In the genomic region with DNA sequence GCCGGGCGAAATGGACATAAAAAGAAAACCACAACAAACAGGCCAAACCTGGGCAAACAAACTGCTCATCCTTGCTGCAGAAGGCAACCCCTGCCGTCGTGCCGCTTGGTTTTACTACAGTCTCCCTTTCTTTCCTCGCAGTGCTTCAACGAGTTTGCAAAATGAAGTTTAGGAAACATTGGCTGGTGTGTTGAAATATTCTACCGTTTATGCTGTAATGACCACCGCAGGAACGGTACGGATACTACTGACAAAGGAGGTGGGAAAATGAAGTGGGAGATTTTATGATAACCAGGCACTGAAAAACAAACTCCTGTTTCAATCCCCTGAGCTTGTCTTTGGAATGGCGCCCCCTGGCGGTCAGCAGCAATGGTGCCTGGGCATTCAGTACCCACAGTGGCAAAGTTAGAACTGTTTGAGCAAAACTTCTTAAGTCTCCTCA, we compare ENCODE assay signal across 8 mouse cellular contexts. TPM values are rescaled to one million over a fixed set of nuclear protein-coding genes. Genes with fewer than 3 reads are reported as not detected.
DNase-seq lines count a peak whose midpoint lies in the region; ATAC-seq and TF ChIP-seq lines count a peak whose summit lies in the region.

A gene (minus strand): TSS at position 170 of the 442 bp plus-strand sequence.

- peak within 1 kb of the TSS; percentile 29 for H3K4me3 ChIP-seq in cerebellum, adult 2 months (replicated peaks; ENCODE audit: insufficient read depth, low read depth, low read length)
- peak within 1 kb of the TSS; percentile 37 for H3K4me3 ChIP-seq in forebrain, postnatal 0 days (ENCODE audit: low read depth, low read length)
- peak within 1 kb of the TSS; percentile 66 for H3K4me3 ChIP-seq in hindbrain, embryonic 10.5 days

- H3K27ac ChIP-seq in cerebellum, adult 2 months (ENCODE audit: insufficient read depth, low read length) = no peak within 1 kb of the TSS
- H3K27ac ChIP-seq in forebrain, postnatal 0 days (ENCODE audit: low read depth, low read length) = no peak within 1 kb of the TSS
- H3K27ac ChIP-seq in hindbrain, embryonic 10.5 days = peak within 1 kb of the TSS; percentile 80

- no peaks in the 10 kb centered on the region for H3K36me3 ChIP-seq in forebrain, postnatal 0 days (ENCODE audit: insufficient read depth)
- H3K36me3 ChIP-seq in hindbrain, embryonic 10.5 days = no peaks in the 10 kb centered on the region

- peak; percentile 79 for TF ChIP-seq CTCF in cerebellum, adult 2 months (IDR thresholded peaks at IDR 0.05; ENCODE audit: borderline replicate concordance, insufficient read depth, low read depth, low read length)
- peak; percentile 92 for TF ChIP-seq CTCF in forebrain, postnatal 0 days (IDR thresholded peaks at IDR 0.05; ENCODE audit: low read depth)

- WGBS in cerebellum, adult 2 months = under 1% methylated on average over 13 of the region's 13 CpGs
- 1% methylated on average over 13 of the region's 13 CpGs for WGBS in forebrain, postnatal 0 days
- 2% methylated on average over 13 of the region's 13 CpGs for WGBS in hindbrain, embryonic 10.5 days

- no peaks in the 10 kb centered on the region; the same call in 1 of the 2 replicates for H3K27me3 ChIP-seq in cerebellum, adult 2 months (ENCODE audit: control insufficient read depth, insufficient read depth, low read length)
- H3K27me3 ChIP-seq in forebrain, postnatal 0 days (ENCODE audit: insufficient read depth, low read length) = peaks cover 10% of the 10 kb centered on the region
- H3K27me3 ChIP-seq in hindbrain, embryonic 10.5 days (ENCODE audit: insufficient read depth, poor library complexity, severe bottlenecking) = peaks cover 49% of the 10 kb centered on the region

- H3K9me3 ChIP-seq in forebrain, postnatal 0 days (ENCODE audit: low read length) = no peaks in the 10 kb centered on the region
- no peaks in the 10 kb centered on the region for H3K9me3 ChIP-seq in hindbrain, embryonic 10.5 days

- H3K9ac ChIP-seq in forebrain, postnatal 0 days = 0 out of 2 replicates have a peak within 1 kb of the TSS, but pooled peaks have one; percentile 33

- ATAC-seq in forebrain, postnatal 0 days = peak; percentile 75

- H3K4me1 ChIP-seq in cerebellum, adult 2 months (ENCODE audit: control insufficient read depth, insufficient read depth, low read length) = no peaks in the 10 kb centered on the region
- no peaks in the 10 kb centered on the region for H3K4me1 ChIP-seq in forebrain, postnatal 0 days (ENCODE audit: insufficient read depth)
- H3K4me1 ChIP-seq in hindbrain, embryonic 10.5 days (replicated peaks) = peaks cover 9% of the 10 kb centered on the region; the same call in 1 of the 2 replicates

- peak; percentile 91 for DNase-seq in MN1 (ENCODE audit: low spot score)
- peak; percentile 49 to 67 for DNase-seq in cerebellum, adult 2 months
- DNase-seq in forebrain, postnatal 0 days = peak; percentile 87
- peak; percentile 85 for DNase-seq in hindbrain, embryonic 10.5 days (ENCODE audit: low spot score)
- DNase-seq in layer of hippocampus, adult 9-11 months = peak; percentile 48
- DNase-seq in lung, postnatal 14 days = peak; percentile 92
- DNase-seq in ovary, postnatal 36 days (ENCODE audit: low spot score) = peak; percentile 76
- DNase-seq in thymus, postnatal 25 days = peak; percentile 85

- no peak for TF ChIP-seq POLR2A in cerebellum, adult 2 months (IDR thresholded peaks at IDR 0.05; ENCODE audit: borderline replicate concordance, insufficient read depth, low read length)

- H3K4me2 ChIP-seq in forebrain, postnatal 0 days (ENCODE audit: low read depth) = peak within 1 kb of the TSS; percentile 65

RNA-seq across cellular contexts. Expression of the gene that starts here (rescaled TPM):
- 0.62 and 0.76 TPM in 2 replicates for polyA plus RNA-seq in cerebellum, adult 2 months (2012; rRNA removed)
- total RNA-seq in forebrain, postnatal 0 days (2014; rRNA removed) = 0.08 and 0.33 TPM in 2 replicates
- 0.13 and 0.28 TPM in 2 replicates for polyA plus RNA-seq in forebrain, postnatal 0 days (2015; fragmentation: Nextera tagmentation; extraction: Ambion mirVana)
- polyA plus RNA-seq in hindbrain, embryonic 10.5 days (2016; fragmentation: Nextera tagmentation; extraction: Ambion mirVana) = 0.99 and 1.1 TPM in 2 replicates

Comparison
In these comparisons a context has a peak if more than half of its experiments do, and no peak if none do; other contexts are left out.
1. Peak in DNase-seq and H3K4me3 ChIP-seq in cerebellum, adult 2 months; RNA of the gene not detected or under 1 TPM.
2. Peak in DNase-seq, ATAC-seq, H3K4me3 ChIP-seq, H3K9ac ChIP-seq and H3K4me2 ChIP-seq in forebrain, postnatal 0 days; RNA of the gene not detected or under 1 TPM.